Mouse (Mus musculus): ENCODE data around the gene Xkr7. TPM values are rescaled to one million over a fixed set of nuclear protein-coding genes. Genes with fewer than 3 reads are reported as not detected.

The Xkr7 gene
- polyA plus RNA-seq, 1 experiment from 2014 or later = not detected

- Histone ChIP-seq H3K27ac (ENCODE audit: low read length) (no peak overlapping the region), H3K9ac (ENCODE audit: low read length) (no peak overlapping the region), H3K36me3 (ENCODE audit: control insufficient read depth, insufficient read depth, low read length) (no peaks in the 10 kb centered on the region), H3K4me1 (ENCODE audit: control insufficient read depth, insufficient read depth, low read length) (no peaks in the 10 kb centered on the region), H3K9me3 (replicated peaks; ENCODE audit: control insufficient read depth, low read length) (no peaks in the 10 kb centered on the region), H3K4me2 (ENCODE audit: low read depth, low read length) (0 out of 2 replicates have a peak overlapping the region, but pooled peaks have one; percentile 21), H3K27me3 (ENCODE audit: control insufficient read depth, insufficient read depth, low read length) (no peaks in the 10 kb centered on the region), H3K4me3 (replicated peaks; ENCODE audit: low read length) (no peak overlapping the region)
- 37% methylated on average over 32 of the region's 32 CpGs for WGBS
- ATAC-seq (ENCODE audit: insufficient read depth, low FRiP score) = no peak
These were observed 49.3 kb downstream of the Xkr7 start for GRCm38 (mm10) chr2:153080841-153081523.

GRCm38 (mm10) chr2:153081866-153082265, 50.2 kb downstream of the Xkr7 start:
- 73% methylated on average over 6 of the region's 6 CpGs for WGBS

GRCm38 (mm10) chr2:153083275-153083674, 51.6 kb downstream of the Xkr7 start:
- H3K4me3 ChIP-seq (replicated peaks; ENCODE audit: low read length) = no peak overlapping the region
- no peak for ATAC-seq (ENCODE audit: insufficient read depth, low FRiP score)
- no peak overlapping the region for H3K27ac ChIP-seq (ENCODE audit: low read length)
- no peak overlapping the region for H3K4me2 ChIP-seq (ENCODE audit: low read depth, low read length)
- 76% methylated on average over 8 of the region's 8 CpGs for WGBS
- H3K4me1 ChIP-seq (ENCODE audit: control insufficient read depth, insufficient read depth, low read length) = no peaks in the 10 kb centered on the region
- H3K9ac ChIP-seq (ENCODE audit: low read length) = no peak overlapping the region
- no peaks in the 10 kb centered on the region for H3K36me3 ChIP-seq (ENCODE audit: control insufficient read depth, insufficient read depth, low read length)
- H3K9me3 ChIP-seq (replicated peaks; ENCODE audit: control insufficient read depth, low read length) = no peaks in the 10 kb centered on the region
- H3K27me3 ChIP-seq (ENCODE audit: control insufficient read depth, insufficient read depth, low read length) = no peaks in the 10 kb centered on the region

More at GRCm38 (mm10) chr2:153081866-153082265, 50.2 kb downstream of the Xkr7 start:
- Histone ChIP-seq H3K36me3 (ENCODE audit: control insufficient read depth, insufficient read depth, low read length) (no peaks in the 10 kb centered on the region), H3K4me3 (replicated peaks; ENCODE audit: low read length) (no peak overlapping the region), H3K27ac (ENCODE audit: low read length) (no peak overlapping the region), H3K27me3 (ENCODE audit: control insufficient read depth, insufficient read depth, low read length) (no peaks in the 10 kb centered on the region), H3K9ac (ENCODE audit: low read length) (no peak overlapping the region), H3K4me2 (ENCODE audit: low read depth, low read length) (no peak overlapping the region), H3K9me3 (replicated peaks; ENCODE audit: control insufficient read depth, low read length) (no peaks in the 10 kb centered on the region), H3K4me1 (ENCODE audit: control insufficient read depth, insufficient read depth, low read length) (no peaks in the 10 kb centered on the region)
- no peak for ATAC-seq (ENCODE audit: insufficient read depth, low FRiP score)

DNA sequence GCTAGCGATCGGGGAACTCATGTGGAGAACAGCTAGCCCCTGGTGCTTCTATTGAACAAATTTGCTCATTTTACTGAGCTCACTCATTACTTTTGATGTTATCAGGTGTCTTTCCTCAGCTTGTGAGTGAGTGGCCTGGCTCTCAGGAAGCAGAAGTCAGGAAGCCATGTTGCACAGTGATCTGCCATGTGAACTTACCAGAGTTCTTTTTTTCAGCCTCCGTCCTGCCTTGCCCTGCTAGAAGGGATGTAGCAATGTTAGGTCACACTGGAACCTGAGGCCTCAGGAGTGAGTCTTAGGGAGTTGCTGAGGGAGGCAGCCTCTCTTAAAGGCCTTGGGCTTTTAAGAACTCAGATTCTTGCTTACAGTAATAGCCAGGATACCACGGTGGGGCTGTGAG, 52.2 kb downstream of the Xkr7 start:
- no peaks in the 10 kb centered on the region for H3K27me3 ChIP-seq (ENCODE audit: control insufficient read depth, insufficient read depth, low read length)
- H3K4me3 ChIP-seq (replicated peaks; ENCODE audit: low read length) = no peak overlapping the region
- H3K27ac ChIP-seq (ENCODE audit: low read length) = no peak overlapping the region
- WGBS = 67% methylated on average over 4 of the region's 4 CpGs
- H3K4me2 ChIP-seq (ENCODE audit: low read depth, low read length) = no peak overlapping the region
- ATAC-seq (ENCODE audit: insufficient read depth, low FRiP score) = no peak
- H3K36me3 ChIP-seq (ENCODE audit: control insufficient read depth, insufficient read depth, low read length) = no peaks in the 10 kb centered on the region
- H3K4me1 ChIP-seq (ENCODE audit: control insufficient read depth, insufficient read depth, low read length) = no peaks in the 10 kb centered on the region
- H3K9ac ChIP-seq (ENCODE audit: low read length) = no peak overlapping the region
- no peaks in the 10 kb centered on the region for H3K9me3 ChIP-seq (replicated peaks; ENCODE audit: control insufficient read depth, low read length)

GRCm38 (mm10) chr2:153084261-153084976, 52.8 kb downstream of the Xkr7 start:
- H3K9ac ChIP-seq (ENCODE audit: low read length) = no peak overlapping the region
- 58% methylated on average over 7 of the region's 7 CpGs for WGBS
- H3K9me3 ChIP-seq (replicated peaks; ENCODE audit: control insufficient read depth, low read length) = no peaks in the 10 kb centered on the region
- H3K4me3 ChIP-seq (replicated peaks; ENCODE audit: low read length) = no peak overlapping the region
- ATAC-seq (ENCODE audit: insufficient read depth, low FRiP score) = 0 out of 2 replicates have a peak, but pooled peaks have one; percentile 37
- no peaks in the 10 kb centered on the region for H3K4me1 ChIP-seq (ENCODE audit: control insufficient read depth, insufficient read depth, low read length)
- no peak overlapping the region for H3K4me2 ChIP-seq (ENCODE audit: low read depth, low read length)
- no peaks in the 10 kb centered on the region for H3K36me3 ChIP-seq (ENCODE audit: control insufficient read depth, insufficient read depth, low read length)
- no peaks in the 10 kb centered on the region for H3K27me3 ChIP-seq (ENCODE audit: control insufficient read depth, insufficient read depth, low read length)
- H3K27ac ChIP-seq (ENCODE audit: low read length) = no peak overlapping the region

DNA sequence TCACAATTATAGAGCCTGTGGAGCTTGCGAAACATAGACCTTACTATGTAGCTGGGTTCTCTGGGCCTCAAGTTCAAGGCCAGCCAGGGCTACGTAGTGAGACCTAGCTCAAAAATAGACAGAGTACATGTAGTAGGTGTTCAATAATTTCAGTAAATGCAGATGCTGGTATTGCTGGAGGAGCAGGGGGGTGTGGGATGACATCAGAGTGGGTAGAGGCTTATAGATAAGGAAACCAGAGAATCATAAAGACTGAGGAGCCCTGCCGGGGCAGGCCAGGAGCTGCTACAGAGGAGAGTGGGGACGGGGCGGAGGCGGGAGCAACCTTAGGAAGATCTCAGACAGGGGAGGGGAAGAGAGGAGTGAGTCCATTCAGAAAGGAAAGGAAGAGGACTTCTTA, 53.9 kb downstream of the Xkr7 start:
- H3K4me2 ChIP-seq (ENCODE audit: low read depth, low read length) = no peak overlapping the region
- no peaks in the 10 kb centered on the region for H3K9me3 ChIP-seq (replicated peaks; ENCODE audit: control insufficient read depth, low read length)
- no peak overlapping the region for H3K27ac ChIP-seq (ENCODE audit: low read length)
- H3K4me1 ChIP-seq (ENCODE audit: control insufficient read depth, insufficient read depth, low read length) = no peaks in the 10 kb centered on the region
- H3K36me3 ChIP-seq (ENCODE audit: control insufficient read depth, insufficient read depth, low read length) = no peaks in the 10 kb centered on the region
- no peak overlapping the region for H3K4me3 ChIP-seq (replicated peaks; ENCODE audit: low read length)
- no peak overlapping the region for H3K9ac ChIP-seq (ENCODE audit: low read length)
- 84% methylated on average over 6 of the region's 6 CpGs for WGBS
- H3K27me3 ChIP-seq (ENCODE audit: control insufficient read depth, insufficient read depth, low read length) = no peaks in the 10 kb centered on the region
- no peak for ATAC-seq (ENCODE audit: insufficient read depth, low FRiP score)

DNA sequence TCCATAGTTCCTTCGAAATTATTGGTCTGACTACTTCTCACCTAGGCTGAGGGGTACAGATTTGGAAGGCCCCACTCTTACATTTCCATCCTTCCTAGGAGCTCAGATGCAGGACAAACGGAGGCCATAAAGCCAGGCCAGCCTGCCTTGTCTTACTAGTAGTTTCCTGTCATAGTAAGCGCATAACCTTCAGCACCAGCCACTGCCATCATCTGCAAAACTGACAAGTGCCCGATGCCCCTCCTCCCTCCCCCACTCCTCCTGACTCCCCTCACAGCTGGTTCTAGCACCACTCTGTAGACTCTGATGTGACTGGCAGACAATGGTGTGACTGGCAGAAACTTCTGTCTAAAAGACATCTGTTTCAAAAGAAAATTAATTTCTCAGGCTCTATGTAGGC, 54.5 kb downstream of the Xkr7 start:
- Histone ChIP-seq H3K9ac (ENCODE audit: low read length) (no peak overlapping the region), H3K4me1 (ENCODE audit: control insufficient read depth, insufficient read depth, low read length) (no peaks in the 10 kb centered on the region), H3K27me3 (ENCODE audit: control insufficient read depth, insufficient read depth, low read length) (no peaks in the 10 kb centered on the region), H3K4me3 (replicated peaks; ENCODE audit: low read length) (no peak overlapping the region), H3K36me3 (ENCODE audit: control insufficient read depth, insufficient read depth, low read length) (no peaks in the 10 kb centered on the region), H3K4me2 (ENCODE audit: low read depth, low read length) (no peak overlapping the region), H3K9me3 (replicated peaks; ENCODE audit: control insufficient read depth, low read length) (no peaks in the 10 kb centered on the region), H3K27ac (ENCODE audit: low read length) (no peak overlapping the region)
- no peak for ATAC-seq (ENCODE audit: insufficient read depth, low FRiP score)
- WGBS = 81% methylated on average over 4 of the region's 4 CpGs

DNA sequence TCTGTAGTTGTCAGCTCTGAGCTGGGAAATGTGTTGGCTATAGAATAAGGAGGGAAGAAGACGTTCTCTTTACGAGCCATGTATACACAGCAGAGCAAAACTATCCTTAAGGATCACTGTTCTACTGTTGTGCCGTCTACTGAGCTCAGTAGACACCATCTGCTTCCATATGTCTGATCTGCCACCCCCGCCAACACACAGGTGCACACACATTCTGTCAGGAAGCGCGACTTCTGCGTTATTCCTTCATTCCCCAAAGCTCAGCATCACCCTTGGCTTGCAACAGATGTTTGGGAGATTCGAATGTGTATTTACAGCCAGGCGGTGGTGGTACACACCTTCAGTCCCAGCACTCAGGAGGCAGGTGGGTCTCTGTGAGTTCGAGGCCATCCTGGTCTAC, 55.4 kb downstream of the Xkr7 start:
- Histone ChIP-seq H3K4me3 (replicated peaks; ENCODE audit: low read length) (no peak overlapping the region), H3K9ac (ENCODE audit: low read length) (no peak overlapping the region), H3K4me2 (ENCODE audit: low read depth, low read length) (no peak overlapping the region), H3K27ac (ENCODE audit: low read length) (no peak overlapping the region), H3K27me3 (ENCODE audit: control insufficient read depth, insufficient read depth, low read length) (no peaks in the 10 kb centered on the region), H3K4me1 (ENCODE audit: control insufficient read depth, insufficient read depth, low read length) (no peaks in the 10 kb centered on the region), H3K9me3 (replicated peaks; ENCODE audit: control insufficient read depth, low read length) (no peaks in the 10 kb centered on the region), H3K36me3 (ENCODE audit: control insufficient read depth, insufficient read depth, low read length) (no peaks in the 10 kb centered on the region)
- WGBS = 84% methylated on average over 10 of the region's 10 CpGs
- ATAC-seq (ENCODE audit: insufficient read depth, low FRiP score) = no peak

DNA sequence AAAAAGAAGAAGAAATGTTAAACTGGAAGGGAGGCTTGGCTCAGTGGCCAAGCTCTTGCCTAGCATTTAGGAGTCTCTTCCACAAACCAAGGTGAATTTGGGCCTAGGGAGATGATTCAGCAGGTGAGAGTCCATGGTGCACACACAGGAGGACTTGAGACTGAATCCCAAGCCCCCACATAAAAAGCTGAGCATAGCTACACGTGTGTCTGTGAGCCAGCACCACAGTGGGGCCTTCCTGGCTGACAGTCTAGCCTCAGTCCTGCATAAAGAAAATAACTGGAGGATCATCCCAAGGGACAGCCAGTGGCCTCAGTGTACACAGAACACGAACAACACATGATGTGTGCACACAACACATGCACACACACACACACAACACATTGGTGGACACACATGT, 57.7 kb downstream of the Xkr7 start:
- no peak for ATAC-seq (ENCODE audit: insufficient read depth, low FRiP score)
- Histone ChIP-seq H3K9me3 (replicated peaks; ENCODE audit: control insufficient read depth, low read length) (no peaks in the 10 kb centered on the region), H3K36me3 (ENCODE audit: control insufficient read depth, insufficient read depth, low read length) (no peaks in the 10 kb centered on the region), H3K4me1 (ENCODE audit: control insufficient read depth, insufficient read depth, low read length) (no peaks in the 10 kb centered on the region), H3K4me3 (replicated peaks; ENCODE audit: low read length) (no peak overlapping the region), H3K4me2 (ENCODE audit: low read depth, low read length) (no peak overlapping the region), H3K27me3 (ENCODE audit: control insufficient read depth, insufficient read depth, low read length) (no peaks in the 10 kb centered on the region), H3K9ac (ENCODE audit: low read length) (no peak overlapping the region), H3K27ac (ENCODE audit: low read length) (no peak overlapping the region)
- WGBS = 57% methylated on average over 2 of the region's 2 CpGs

All from stomach, embryonic 16.5 days (tissue).